Mouse (Mus musculus) neural tube, embryonic 11.5 days (tissue): ENCODE results near the gene Ephb2. TPM values are rescaled to one million over a fixed set of nuclear protein-coding genes. Genes with fewer than 3 reads are reported as not detected.

Source experiments
- ATAC-seq: fragments of 200-750 bp; cut with Nextera tagmentation; 2 replicates; pipeline ENCODE4 v1.8.0; 2017; ENCODE audit warnings: moderate number of reproducible peaks, mild to moderate bottlenecking, moderate TSS enrichment, moderate library complexity; ENCODE audit not compliant: insufficient read depth, low FRiP score, low TSS enrichment
- DNase-seq: peaks from one replicate; pipeline ENCODE4 v3.0.0-alpha.2; 2015; ENCODE audit warnings: low spot score
- H3K27ac ChIP-seq: fragments of 300-500 bp; sonication (generic); 2 replicates; pipeline ENCODE4 v1.5.1; 2014; ENCODE audit warnings: low read depth, mild to moderate bottlenecking, low read length
- H3K27me3 ChIP-seq: fragments of 300-500 bp; sonication (generic); 2 replicates; pipeline ENCODE4 v1.6.1; 2014; ENCODE audit warnings: mild to moderate bottlenecking, low read length, mixed read lengths; ENCODE audit not compliant: control insufficient read depth, insufficient read depth
- H3K36me3 ChIP-seq: fragments of 300-500 bp; sonication (generic); 2 replicates; pipeline ENCODE4 v1.6.1; 2014; ENCODE audit warnings: mild to moderate bottlenecking, low read length, moderate library complexity, mixed read lengths; ENCODE audit not compliant: control insufficient read depth, insufficient read depth
- H3K4me1 ChIP-seq: fragments of 300-500 bp; sonication (generic); 2 replicates; pipeline ENCODE4 v1.6.1; 2014; ENCODE audit warnings: low read length, mixed read lengths; ENCODE audit not compliant: control insufficient read depth, insufficient read depth
- H3K4me2 ChIP-seq: fragments of 300-500 bp; sonication (generic); 2 replicates; pipeline ENCODE4 v1.6.1; 2014; ENCODE audit warnings: low read depth, mild to moderate bottlenecking, moderate library complexity
- H3K4me3 ChIP-seq: fragments of 300-500 bp; sonication (generic); 2 replicates; pipeline ENCODE4 v1.5.1; 2014; ENCODE audit warnings: low read depth, low read length
- H3K9ac ChIP-seq: fragments of 300-500 bp; sonication (generic); 2 replicates; pipeline ENCODE4 v1.6.1; 2014; ENCODE audit warnings: mild to moderate bottlenecking, low read length
- H3K9me3 ChIP-seq: fragments of 300-500 bp; sonication (generic); 2 replicates; pipeline ENCODE4 v1.6.1; 2016; ENCODE audit warnings: low read length; ENCODE audit not compliant: control insufficient read depth
- WGBS: fragments of 180-500 bp; shearing (Covaris S2); extraction: QIAGEN DNeasy Blood & Tissue Kit; methylation state at CpG from one replicate; pipeline ENCODE4 v1.1.7; 2014; 5-methylcytosine and 5-hydroxymethylcytosine counted together
- polyA plus RNA-seq: library from polyadenylated mRNA; unstranded; fragments of >200 nt; fragmentation: Nextera tagmentation; extraction: Ambion mirVana; gene quantifications from 2 replicates; pipeline ENCODE4 v1.2.1, GENCODE M21; 2014

The Ephb2 gene
- polyA plus RNA-seq, 1 experiment from 2014 or later, result 20.4 TPM

DNA sequence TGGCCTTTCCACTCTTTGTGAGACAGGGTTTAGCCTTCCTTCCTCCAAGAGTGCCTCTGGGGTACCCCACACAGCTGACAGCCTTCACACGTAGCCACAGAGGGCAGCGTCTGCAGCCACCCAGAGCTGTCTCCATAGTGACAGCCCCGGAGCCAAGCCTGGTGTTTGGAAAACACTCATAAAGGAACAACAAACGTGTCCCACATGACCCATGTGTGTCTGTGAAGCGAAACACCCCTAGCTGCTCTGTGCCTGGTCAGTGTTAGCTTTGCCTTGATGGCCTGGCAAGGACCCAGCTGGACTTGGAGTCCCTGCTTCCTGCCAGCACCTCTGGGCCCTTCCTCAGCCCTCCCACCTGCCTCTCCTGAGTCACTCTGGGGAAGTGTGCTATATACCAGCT is 93.1 kb downstream of the Ephb2 start:
- Histone ChIP-seq H3K27ac (peak overlapping the region; percentile 29; the same call in 1 of the 2 replicates), H3K4me2 (no peak overlapping the region), H3K4me3 (no peak overlapping the region), H3K4me1 (peaks cover 26% of the 10 kb centered on the region), H3K27me3 (no peaks in the 10 kb centered on the region), H3K36me3 (no peaks in the 10 kb centered on the region), H3K9me3 (no peaks in the 10 kb centered on the region), H3K9ac (peak overlapping the region; percentile 18; the same call in 1 of the 2 replicates)
- no peak; the same call in 1 of the 2 replicates for ATAC-seq
- DNase-seq, result peak; percentile 57
- 11% methylated on average over 5 of the region's 5 CpGs for WGBS

- Histone ChIP-seq H3K27ac (peak overlapping the region; percentile 29; the same call in 1 of the 2 replicates), H3K9ac (no peak overlapping the region), H3K4me3 (no peak overlapping the region), H3K4me2 (no peak overlapping the region), H3K27me3 (no peaks in the 10 kb centered on the region), H3K9me3 (no peaks in the 10 kb centered on the region), H3K4me1 (peaks cover 26% of the 10 kb centered on the region), H3K36me3 (no peaks in the 10 kb centered on the region)
- WGBS, result 79% methylated on average over 14 of the region's 14 CpGs
- DNase-seq (no peak), ATAC-seq (no peak)
Observed at GRCm38 (mm10) chr4:136741840-136742239, 93.9 kb downstream of the Ephb2 start.

DNA sequence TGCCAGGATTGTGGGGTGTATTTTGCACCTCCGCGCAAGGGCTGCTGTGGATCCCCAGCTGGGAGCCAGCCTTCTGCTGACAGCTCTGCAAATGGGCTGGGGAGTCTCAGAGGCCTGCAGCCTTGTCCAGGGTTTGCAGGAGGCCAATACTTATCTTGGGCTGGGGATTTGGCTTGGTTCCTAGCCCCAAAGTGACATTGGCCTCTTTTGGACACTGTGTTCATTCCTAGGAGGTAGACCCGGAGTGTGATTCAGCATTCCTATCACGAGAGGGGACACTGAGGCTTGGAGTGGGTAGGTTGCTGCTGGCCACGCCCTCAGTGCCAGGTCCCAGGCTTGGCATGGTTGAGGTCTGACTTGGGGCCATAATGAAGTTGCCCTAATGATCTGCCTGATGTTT is 94.8 kb downstream of the Ephb2 start:
- WGBS, result 98% methylated on average over 5 of the region's 5 CpGs
- ATAC-seq, result no peak
- no peaks in the 10 kb centered on the region for H3K36me3 ChIP-seq
- no peak overlapping the region for H3K27ac ChIP-seq
- no peak overlapping the region for H3K4me2 ChIP-seq
- no peaks in the 10 kb centered on the region for H3K27me3 ChIP-seq
- no peak overlapping the region for H3K4me3 ChIP-seq
- no peak overlapping the region for H3K9ac ChIP-seq
- no peaks in the 10 kb centered on the region for H3K9me3 ChIP-seq
- DNase-seq, result no peak
- H3K4me1 ChIP-seq, result peaks cover 27% of the 10 kb centered on the region

GRCm38 (mm10) chr4:136739189-136739588 is 96.6 kb downstream of the Ephb2 start:
- H3K4me3 ChIP-seq, result no peak overlapping the region
- DNase-seq, result peak; percentile 32
- no peaks in the 10 kb centered on the region for H3K36me3 ChIP-seq
- no peaks in the 10 kb centered on the region for H3K9me3 ChIP-seq
- H3K27ac ChIP-seq, result 0 out of 2 replicates have a peak overlapping the region, but pooled peaks have one; percentile 14
- whole genome bisulfite sequencing, result 22% methylated on average over 11 of the region's 11 CpGs
- no peak overlapping the region for H3K4me2 ChIP-seq
- no peak for ATAC-seq
- H3K27me3 ChIP-seq, result no peaks in the 10 kb centered on the region
- H3K4me1 ChIP-seq, result peaks cover 34% of the 10 kb centered on the region
- H3K9ac ChIP-seq, result no peak overlapping the region

DNA sequence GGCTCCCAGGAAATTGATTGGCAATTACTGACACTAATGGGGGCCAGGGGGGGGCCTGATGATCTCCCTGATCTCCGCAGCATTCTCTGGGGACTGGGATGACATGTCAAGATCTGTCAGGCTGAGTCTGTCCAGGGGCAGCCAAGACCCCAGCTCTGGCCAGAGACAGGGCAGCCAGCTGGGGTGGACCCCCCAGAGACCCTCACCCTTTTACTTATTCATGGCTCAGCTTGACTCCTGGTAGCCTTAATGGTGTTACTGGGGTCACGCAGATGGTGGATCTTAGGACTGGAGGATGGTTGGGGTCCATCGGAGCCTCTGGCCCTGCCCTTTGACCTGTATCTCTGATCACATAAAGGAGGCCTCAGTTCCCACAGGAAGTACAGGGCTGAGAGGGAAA is 97.5 kb downstream of the Ephb2 start:
- ATAC-seq, result no peak
- 43% methylated on average over 3 of the region's 3 CpGs for WGBS

DNA sequence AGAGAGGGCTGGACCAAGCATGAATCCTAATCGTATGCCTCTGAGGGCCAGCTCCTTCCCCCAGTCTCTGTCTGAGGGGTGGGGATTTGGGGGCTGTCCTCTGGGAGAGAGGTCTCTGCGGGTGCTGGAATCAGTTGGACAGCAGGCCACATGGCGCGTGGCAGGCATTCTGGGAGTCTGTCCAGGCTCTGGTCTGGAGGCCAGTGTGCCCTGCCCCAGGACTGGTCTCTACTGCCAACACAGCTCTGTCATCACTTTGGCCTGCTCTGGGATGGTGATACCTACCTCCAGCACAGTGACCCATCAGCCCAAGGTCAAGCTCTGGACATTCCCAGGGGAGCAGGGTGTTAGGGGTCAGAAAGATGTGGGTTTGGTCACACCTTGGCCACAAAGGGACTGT is 99.9 kb downstream of the Ephb2 start:
- H3K4me1 ChIP-seq, result peaks cover 44% of the 10 kb centered on the region
- DNase-seq (no peak), ATAC-seq (no peak)
- no peak overlapping the region for H3K27ac ChIP-seq
- 68% methylated on average over 4 of the region's 4 CpGs for WGBS
- no peaks in the 10 kb centered on the region for H3K9me3 ChIP-seq
- H3K4me3 ChIP-seq, result no peak overlapping the region
- H3K9ac ChIP-seq, result no peak overlapping the region
- no peaks in the 10 kb centered on the region for H3K27me3 ChIP-seq
- no peak overlapping the region for H3K4me2 ChIP-seq
- H3K36me3 ChIP-seq, result no peaks in the 10 kb centered on the region

More for the DNA sequence above, 97.5 kb downstream of the Ephb2 start:
- no peak overlapping the region for H3K4me3 ChIP-seq
- H3K4me2 ChIP-seq, result no peak overlapping the region
- no peaks in the 10 kb centered on the region for H3K36me3 ChIP-seq
- no peaks in the 10 kb centered on the region for H3K27me3 ChIP-seq
- H3K9me3 ChIP-seq, result no peaks in the 10 kb centered on the region
- no peak overlapping the region for H3K9ac ChIP-seq
- H3K27ac ChIP-seq, result no peak overlapping the region
- no peak for DNase-seq
- peaks cover 43% of the 10 kb centered on the region for H3K4me1 ChIP-seq

DNA sequence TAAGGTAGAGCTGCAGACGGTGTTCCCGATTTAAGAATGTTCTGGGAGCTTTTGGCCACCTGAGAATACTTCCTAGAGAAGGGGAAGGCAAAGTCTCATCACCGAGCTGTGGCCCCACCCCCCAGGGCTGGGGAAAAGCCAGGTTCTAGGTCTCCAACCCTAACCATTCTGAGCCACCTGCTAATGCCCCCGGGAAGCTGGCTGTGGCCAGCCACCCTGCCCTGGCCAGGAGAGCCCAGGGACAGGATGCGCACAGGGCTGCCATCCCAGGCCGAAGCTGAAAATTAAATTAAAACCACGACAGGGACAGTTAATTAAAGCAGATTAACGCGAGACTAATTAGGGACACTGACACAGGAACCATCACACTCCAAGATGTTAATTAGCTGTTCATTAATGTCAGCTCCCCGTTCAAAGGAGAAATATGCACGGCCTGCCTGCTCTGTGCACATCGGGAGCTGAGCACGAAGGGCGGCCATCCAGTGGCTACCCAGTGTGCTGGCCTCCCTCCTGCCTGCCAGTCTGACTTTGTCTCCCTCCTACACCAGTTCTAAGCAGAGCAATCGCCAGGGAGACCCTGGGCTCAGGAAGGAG is 101.5 kb downstream of the Ephb2 start:
- Histone ChIP-seq H3K27me3 (no peaks in the 10 kb centered on the region), H3K9ac (no peak overlapping the region), H3K9me3 (no peaks in the 10 kb centered on the region), H3K4me2 (no peak overlapping the region), H3K4me3 (no peak overlapping the region), H3K27ac (no peak overlapping the region), H3K36me3 (no peaks in the 10 kb centered on the region), H3K4me1 (peaks cover 39% of the 10 kb centered on the region)
- 73% methylated on average over 15 of the region's 15 CpGs for WGBS
- no peak for ATAC-seq
- DNase-seq, result no peak

DNA sequence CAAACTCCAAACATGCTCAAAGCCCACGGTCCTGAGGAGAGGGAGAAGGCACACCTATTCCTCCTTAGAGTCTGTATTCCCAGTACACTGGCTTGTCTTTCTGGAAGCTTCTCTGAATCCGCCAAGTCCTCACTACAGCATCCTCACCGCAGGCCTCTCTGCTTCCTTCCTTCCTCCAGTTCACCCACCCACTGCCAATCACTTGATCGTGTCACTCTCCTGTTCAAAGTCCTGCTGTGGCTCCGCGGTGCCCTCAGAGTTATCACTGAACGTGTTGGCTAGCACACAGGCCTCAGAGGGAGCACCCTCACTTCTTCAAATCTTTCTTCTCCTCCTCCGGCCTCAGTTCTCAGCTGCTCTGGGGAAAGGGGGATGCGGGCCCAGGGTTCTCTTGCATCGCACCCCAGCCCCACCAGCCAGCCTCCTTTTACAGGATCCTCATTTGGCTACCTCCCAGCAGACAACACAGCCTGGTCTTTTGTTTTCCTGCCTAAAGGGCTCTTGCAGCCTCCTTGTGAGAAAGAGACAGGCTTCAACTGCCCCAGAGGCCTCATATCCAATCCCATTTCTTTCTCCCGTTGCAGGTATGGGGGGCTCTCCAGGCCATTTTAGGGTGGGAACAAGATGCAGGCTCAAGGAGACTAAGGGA is 102.4 kb downstream of the Ephb2 start:
- H3K4me2 ChIP-seq, result no peak overlapping the region
- no peak for ATAC-seq
- WGBS, result 38% methylated on average over 11 of the region's 11 CpGs
- no peak overlapping the region for H3K4me3 ChIP-seq
- H3K9me3 ChIP-seq, result no peaks in the 10 kb centered on the region
- H3K27ac ChIP-seq, result 0 out of 2 replicates have a peak overlapping the region, but pooled peaks have one; percentile 20
- DNase-seq, result no peak
- peaks cover 34% of the 10 kb centered on the region for H3K4me1 ChIP-seq
- no peaks in the 10 kb centered on the region for H3K36me3 ChIP-seq
- peak overlapping the region; percentile 35 for H3K9ac ChIP-seq
- no peaks in the 10 kb centered on the region for H3K27me3 ChIP-seq
